Mouse (Mus musculus) frontal cortex, postnatal 14 days (tissue): Measurements from ENCODE around the gene Med27.

Experiments used
- DNase-seq, 2 experiments: peaks; one replicate each; pipeline ENCODE4 v3.0.0; 2022; ENCODE audit warnings: low spot score in 2 of 2

Med27 gene

GRCm38 (mm10) chr2:29561468-29561867, 214.8 kb downstream of the Med27 start:
- DNase-seq = no peak

GRCm38 (mm10) chr2:29563986-29564385, 217.4 kb downstream of the Med27 start:
- peak; percentile 21 to 37 for DNase-seq

GRCm38 (mm10) chr2:29565570-29566433, 219.2 kb downstream of the Med27 start:
- no peak for DNase-seq

- DNase-seq = no peak
Measured at GRCm38 (mm10) chr2:29571921-29572700, 225.5 kb downstream of the Med27 start.

GRCm38 (mm10) chr2:29572811-29573427, 226.3 kb downstream of the Med27 start:
- no peak for DNase-seq

- no peak for DNase-seq
Measured at GRCm38 (mm10) chr2:29573591-29573990, 227.0 kb downstream of the Med27 start.

- no peak for DNase-seq
Measured at GRCm38 (mm10) chr2:29574187-29574586, 227.6 kb downstream of the Med27 start.
